Mouse (Mus musculus) large intestine, adult 2 months (tissue): ENCODE measurements around the gene Clec12a. TPM values are rescaled to one million over a fixed set of nuclear protein-coding genes. Genes with fewer than 3 reads are reported as not detected.

Source experiments
- polyA plus RNA-seq: library from polyadenylated mRNA; depleted of rRNA; stranded (reverse); fragments of >200 nt; gene quantifications from 2 replicates; pipeline ENCODE4 v1.2.3, GENCODE M21; 2012; rRNA removed

Gene Clec12a
- polyA plus RNA-seq, 1 experiment: 0.73 TPM

Other genes with a start within 250 kb of the Clec12a start
- 22.5 and 35.0 TPM in 2 replicates for gene Clec2e, start 241.8 kb upstream of the Clec12a start, polyA plus RNA-seq
- 122 and 149 TPM in 2 replicates for gene Clec2d, start 162.1 kb upstream of the Clec12a start, polyA plus RNA-seq
- 1.5 and 1.7 TPM in 2 replicates for gene Cd69, start 67.3 kb upstream of the Clec12a start, polyA plus RNA-seq
- not detected in 2 replicates for gene 4922502D21Rik, start 10.9 kb upstream of the Clec12a start, polyA plus RNA-seq
- not detected in 2 replicates for gene Clec12b, start 43.2 kb downstream of the Clec12a start, polyA plus RNA-seq
- gene Clec1b, start 54.6 kb downstream of the Clec12a start, polyA plus RNA-seq: 0.12 and 0.34 TPM in 2 replicates
- 0.60 and 0.99 TPM in 2 replicates for gene Clec9a, start 66.2 kb downstream of the Clec12a start, polyA plus RNA-seq
- gene Clec1a, start 109.3 kb downstream of the Clec12a start, polyA plus RNA-seq: 0.24 and 0.58 TPM in 2 replicates
- gene Olr1, start 164.5 kb downstream of the Clec12a start, polyA plus RNA-seq: 0.07 TPM in 1 of 2 replicates, not detected in the other
- gene Tmem52b, start 169.9 kb downstream of the Clec12a start, polyA plus RNA-seq: not detected in 2 replicates
- gene Gabarapl1, start 190.5 kb downstream of the Clec12a start, polyA plus RNA-seq: 20.2 and 21.5 TPM in 2 replicates
- gene Klre1, start 235.2 kb downstream of the Clec12a start, polyA plus RNA-seq: 0.16 and 0.19 TPM in 2 replicates
- gene Klrd1, start 249.1 kb downstream of the Clec12a start, polyA plus RNA-seq: 0.36 and 0.91 TPM in 2 replicates